Mouse (Mus musculus) gastrocnemius, postnatal 10 days (tissue): Measurements from ENCODE around the gene Itgal. TPM values are rescaled to one million over a fixed set of nuclear protein-coding genes. Genes with fewer than 3 reads are reported as not detected.

Experiments used
- total RNA-seq, 2 experiments: library from RNA; stranded (reverse); gene quantifications; 2 replicates each; pipeline ENCODE4 v1.2.3; 2021

Itgal gene
- total RNA-seq, 2 experiments from 2014 or later, result 0.75 to 1.5 TPM

Other genes with a start within 250 kb of the Itgal start
- gene Zg16, start 208.9 kb upstream of the Itgal start, total RNA-seq, result not detected
- gene AI467606, start 204.9 kb upstream of the Itgal start, total RNA-seq, result 1 to 10 TPM in 1 of 2 experiments, under 1 TPM in 1; 0.59 to 2.1 TPM
- gene Qprt, start 174.0 kb upstream of the Itgal start, total RNA-seq, result 1 to 10 TPM; 1.9 to 2.3 TPM
- gene Spn, start 158.4 kb upstream of the Itgal start, total RNA-seq, result under 1 TPM; 0.16 to 0.86 TPM
- gene Cd2bp2, start 100.2 kb upstream of the Itgal start, total RNA-seq, result 10 to 100 TPM; 36.7 to 41.1 TPM
- gene Tbc1d10b, start 87.8 kb upstream of the Itgal start, total RNA-seq, result 10 to 100 TPM; 38.6 to 45.1 TPM
- over 10,000 TPM; 46,059 to 51,168 TPM for gene Mylpf, start 87.4 kb upstream of the Itgal start, total RNA-seq
- 1 to 10 TPM; 5.5 to 7.3 TPM for gene Zfp553, start 63.2 kb upstream of the Itgal start, total RNA-seq
- gene Sept1, start 63.1 kb upstream of the Itgal start, total RNA-seq, result 1 to 10 TPM; 6.9 to 7.5 TPM
- 10 to 100 TPM; 18.6 to 20.9 TPM for gene Zfp771, start 52.0 kb upstream of the Itgal start, total RNA-seq
- 10 to 100 TPM; 33.9 to 38.6 TPM for gene Dctpp1, start 35.6 kb upstream of the Itgal start, total RNA-seq
- 10 to 100 TPM; 19.5 to 20.5 TPM for gene Sephs2, start 22.2 kb upstream of the Itgal start, total RNA-seq
- gene Zfp768, start 49.3 kb downstream of the Itgal start, total RNA-seq, result 10 to 100 TPM; 23.0 to 28.7 TPM
- 1 to 10 TPM; 3.6 to 5.1 TPM for gene Zfp747, start 79.8 kb downstream of the Itgal start, total RNA-seq
- gene 9130019O22Rik, start 90.9 kb downstream of the Itgal start, total RNA-seq, result 1 to 10 TPM; 1.7 to 2.7 TPM
- 1 to 10 TPM; 2.9 to 3.7 TPM for gene E430018J23Rik, start 97.4 kb downstream of the Itgal start, total RNA-seq
- gene Zfp764, start 110.6 kb downstream of the Itgal start, total RNA-seq, result 1 to 10 TPM; 2.8 to 4.3 TPM
- 1 to 10 TPM; 3.2 to 4.5 TPM for gene Zfp688, start 125.8 kb downstream of the Itgal start, total RNA-seq
- gene Zfp689, start 152.9 kb downstream of the Itgal start, total RNA-seq, result 1 to 10 TPM; 1.8 to 1.9 TPM
- 10 to 100 TPM; 16.2 to 25.3 TPM for gene Prr14, start 163.4 kb downstream of the Itgal start, total RNA-seq
- gene Fbrs, start 182.9 kb downstream of the Itgal start, total RNA-seq, result 10 to 100 TPM; 29.5 to 35.8 TPM
- gene Srcap, start 215.7 kb downstream of the Itgal start, total RNA-seq, result 10 to 100 TPM; 56.8 to 66.1 TPM
- 10 to 100 TPM; 10.3 to 10.5 TPM for gene Gm42715, start 223.3 kb downstream of the Itgal start, total RNA-seq